Mouse (Mus musculus) brain, embryonic 14.5 days (tissue): ENCODE measurements around the gene Gm4312.

Experiments used
- CTCF ChIP-seq: fragments of 200-500 bp; IDR thresholded peaks from 2 replicates; pipeline ENCODE4 v1.5.1; 2012; ENCODE audit warnings: inconsistent platforms, mild to moderate bottlenecking, moderate library complexity, borderline replicate concordance; ENCODE audit not compliant: insufficient read depth, insufficient read length; ENCODE audit errors: extremely low read depth
- POLR2A ChIP-seq: fragments of 200-500 bp; IDR thresholded peaks from 2 replicates; pipeline ENCODE4 v1.6.1; 2012; ENCODE audit warnings: mild to moderate bottlenecking, inconsistent platforms, borderline replicate concordance; ENCODE audit not compliant: poor library complexity, insufficient read depth, insufficient read length, severe bottlenecking; ENCODE audit errors: extremely low read depth

DNA sequence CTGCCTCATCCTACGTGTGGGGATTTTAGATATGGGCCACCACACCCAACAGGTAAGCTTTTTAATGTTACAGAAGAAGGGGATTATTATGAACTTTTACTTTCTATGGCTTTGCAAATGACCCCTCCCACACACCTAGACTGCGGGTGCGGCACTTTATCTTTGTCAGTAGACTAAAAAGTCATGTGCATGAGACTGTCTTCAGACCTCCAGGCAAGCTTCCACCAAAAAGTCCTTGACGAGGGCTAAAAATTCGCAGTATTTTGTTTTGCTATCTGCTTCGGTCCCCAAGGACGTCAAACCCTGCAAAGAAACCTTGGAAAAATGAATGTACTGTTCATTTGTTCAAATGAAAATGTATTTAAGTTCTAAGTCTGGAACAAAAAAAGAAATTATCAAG lies 33.2 kb upstream of the Gm4312 start:
- TF ChIP-seq POLR2A = no peak
- no peak for TF ChIP-seq CTCF
